Mouse (Mus musculus) megakaryocyte, embryonic 14.5 days (primary cell): ENCODE data around the gene Degs2.

Experiments
- FLI1 ChIP-seq: IDR thresholded peaks from 2 replicates; pipeline ENCODE4 v1.6.1; 2012; ENCODE audit warnings: low read length, inconsistent platforms, mixed read lengths
- GATA1 ChIP-seq: IDR thresholded peaks from 3 replicates; pipeline ENCODE4 v1.6.1; 2012; ENCODE audit warnings: mixed read lengths, low read length, inconsistent platforms, borderline replicate concordance

- no peak for TF ChIP-seq GATA1
- TF ChIP-seq FLI1 = no peak
Observed at GRCm38 (mm10) chr12:108709964-108710765, 8.1 kb upstream of the Degs2 start.
